Mouse (Mus musculus) cerebellum, adult 9-11 months (tissue): ENCODE measurements at regions not wholly inside any gene's neighbourhood (a gene's known extent, or its start where the extent isn't known, plus 50 kb on each side); places are given as distances from the start of the nearest gene placed in this dataset.

ENCODE experiments used
- DNase-seq: peaks from one replicate; pipeline ENCODE4 v3.0.0; 2022

DNA sequence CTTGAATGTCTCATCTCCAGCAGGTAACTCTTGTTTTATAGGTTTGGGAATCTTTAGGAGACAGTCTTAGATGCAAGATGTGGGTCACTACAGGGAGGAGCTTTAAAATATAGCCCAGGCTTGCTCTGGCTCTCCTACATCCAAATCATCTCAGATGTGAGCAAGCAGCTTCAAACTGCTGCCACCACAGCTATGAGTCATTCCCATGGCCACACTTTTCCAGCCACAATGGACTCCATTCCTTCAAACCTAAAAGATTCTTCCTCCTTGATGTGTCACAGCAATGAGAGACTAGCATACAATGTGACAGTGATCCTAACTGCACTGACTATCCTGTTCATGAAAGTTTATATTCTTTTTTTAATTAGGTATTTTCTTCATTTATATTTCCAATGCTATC, 640.5 kb upstream of the A1bg start:
- no peak for DNase-seq

- DNase-seq, result no peak
These were observed 639.4 kb upstream of the A1bg start for GRCm38 (mm10) chr15:61562252-61562651.

DNA sequence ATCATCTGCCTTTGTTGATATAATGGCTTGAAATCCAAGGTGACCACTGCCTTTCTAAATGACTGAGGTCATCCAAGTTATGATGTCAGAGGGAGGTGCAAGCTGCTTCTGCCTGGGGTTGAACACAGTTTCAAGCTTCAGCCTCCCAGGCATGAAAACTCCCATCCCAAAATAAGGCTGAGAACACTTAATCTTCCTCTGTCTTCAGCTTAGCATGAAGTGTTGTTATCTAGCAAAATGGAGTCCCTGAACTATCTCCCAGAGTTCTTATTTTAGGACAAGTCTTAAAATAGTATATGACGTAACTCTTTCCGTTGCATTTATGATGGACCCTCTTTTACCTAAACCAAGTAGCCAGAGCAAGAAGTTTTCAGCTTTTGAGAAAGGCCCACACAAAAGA, 631.1 kb upstream of the A1bg start:
- DNase-seq, result no peak

DNA sequence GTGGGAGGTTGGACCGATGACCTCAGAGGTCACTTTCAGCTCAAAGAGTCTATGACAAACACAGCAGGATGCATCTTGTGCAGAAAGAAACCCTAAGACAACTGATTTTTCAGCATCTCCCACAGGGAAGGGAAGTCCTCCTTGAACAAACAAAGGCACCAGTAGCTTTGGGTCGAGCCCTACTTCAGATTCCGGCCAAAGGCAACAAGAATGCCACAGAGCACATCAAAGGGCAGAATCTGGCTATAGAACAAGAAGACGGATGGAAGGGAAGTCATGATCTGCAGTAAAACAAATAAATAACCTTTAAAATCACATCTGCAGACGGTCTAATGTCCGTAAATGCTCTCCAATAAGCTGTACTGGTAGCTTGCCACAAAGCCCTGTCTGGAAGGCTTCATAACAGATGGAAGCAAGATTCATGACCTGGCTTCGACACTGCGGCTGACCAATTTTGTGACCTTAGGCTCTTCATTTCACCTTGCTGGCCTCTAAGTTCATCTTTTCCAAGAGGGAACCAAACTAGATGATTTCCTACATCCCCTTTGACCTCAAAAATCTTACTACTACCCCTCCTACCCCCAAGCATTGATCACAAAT, 630.4 kb upstream of the A1bg start:
- DNase-seq, result no peak

GRCm38 (mm10) chr15:61551206-61551605, 628.4 kb upstream of the A1bg start:
- no peak for DNase-seq

GRCm38 (mm10) chr15:61548400-61548799, 625.6 kb upstream of the A1bg start:
- no peak for DNase-seq

GRCm38 (mm10) chr15:61546608-61547007, 623.8 kb upstream of the A1bg start:
- DNase-seq, result no peak

- no peak for DNase-seq
These were observed 621.3 kb upstream of the A1bg start for GRCm38 (mm10) chr15:61544074-61544473.

DNA sequence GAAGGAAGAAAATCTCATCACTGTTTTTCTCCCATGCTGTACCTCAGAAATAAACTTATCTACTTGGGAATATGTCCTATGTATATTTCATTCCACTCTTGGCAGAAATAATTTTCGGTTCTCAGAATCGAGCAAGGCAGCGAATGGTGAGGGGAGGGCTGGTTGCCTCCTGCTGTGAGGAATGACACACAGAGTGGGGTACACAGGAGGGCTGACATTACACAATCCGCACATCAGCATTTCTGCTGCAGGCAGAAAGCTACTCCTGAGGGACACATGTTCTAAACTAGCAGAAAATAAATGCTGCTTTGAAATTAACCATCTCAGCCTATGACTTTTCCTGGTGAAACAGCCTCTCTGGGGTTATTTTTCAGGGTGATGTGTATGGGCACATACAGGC, 618.8 kb upstream of the A1bg start:
- no peak for DNase-seq

DNA sequence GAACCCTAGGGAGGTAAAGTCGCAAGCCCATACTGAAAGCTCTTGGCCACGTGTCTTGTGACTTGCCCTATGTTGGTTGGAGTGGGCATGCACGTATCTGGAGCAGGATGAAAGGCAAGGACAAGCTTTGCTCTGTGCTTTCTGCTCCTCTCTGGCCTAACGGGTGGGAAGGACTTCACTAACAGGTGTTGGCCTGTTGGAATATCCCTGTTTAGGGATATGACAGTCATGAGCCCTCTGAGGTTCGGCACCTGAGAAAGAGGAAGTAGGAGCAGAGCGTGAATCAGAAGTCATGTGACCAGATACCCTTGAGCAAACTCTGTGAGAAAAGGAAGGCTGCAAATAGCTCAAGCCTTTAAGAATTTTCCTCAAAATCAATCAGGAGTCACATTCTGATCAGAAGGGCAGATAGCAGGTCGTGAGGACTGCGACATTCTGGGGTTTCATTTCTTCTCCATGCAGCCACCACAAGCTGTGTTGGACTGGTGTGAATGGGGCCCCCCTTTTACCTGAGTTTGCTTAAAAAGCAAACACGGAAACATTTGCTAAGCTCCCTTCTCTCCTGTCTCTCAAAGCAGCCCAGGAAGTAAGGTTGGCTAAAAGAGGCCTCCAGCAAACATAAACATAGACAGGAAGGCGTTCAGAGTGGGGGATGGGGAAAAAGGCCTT, 618.1 kb upstream of the A1bg start:
- no peak for DNase-seq

- DNase-seq, result no peak
These were observed 616.1 kb upstream of the A1bg start for GRCm38 (mm10) chr15:61538930-61539329.

GRCm38 (mm10) chr15:61538169-61538755, 615.5 kb upstream of the A1bg start:
- no peak for DNase-seq

DNA sequence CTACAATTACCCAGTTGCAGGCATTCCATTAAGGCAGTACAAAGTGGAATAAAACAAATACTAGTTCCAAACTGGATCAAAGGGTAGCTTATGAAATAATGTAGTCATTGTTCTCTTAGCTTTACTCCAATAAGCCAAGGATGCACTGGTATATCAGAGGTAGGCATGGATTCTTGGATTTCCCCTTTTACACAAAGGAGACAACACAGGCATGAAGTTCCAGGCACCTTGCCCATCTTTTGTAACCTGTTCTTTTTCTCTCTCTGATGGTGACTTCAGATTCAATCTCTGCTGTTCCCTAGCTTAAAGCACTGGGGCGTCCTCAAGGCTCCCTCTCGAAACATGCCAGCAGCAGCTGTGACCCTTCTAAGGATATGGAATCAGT, 613.5 kb upstream of the A1bg start:
- DNase-seq, result no peak

DNA sequence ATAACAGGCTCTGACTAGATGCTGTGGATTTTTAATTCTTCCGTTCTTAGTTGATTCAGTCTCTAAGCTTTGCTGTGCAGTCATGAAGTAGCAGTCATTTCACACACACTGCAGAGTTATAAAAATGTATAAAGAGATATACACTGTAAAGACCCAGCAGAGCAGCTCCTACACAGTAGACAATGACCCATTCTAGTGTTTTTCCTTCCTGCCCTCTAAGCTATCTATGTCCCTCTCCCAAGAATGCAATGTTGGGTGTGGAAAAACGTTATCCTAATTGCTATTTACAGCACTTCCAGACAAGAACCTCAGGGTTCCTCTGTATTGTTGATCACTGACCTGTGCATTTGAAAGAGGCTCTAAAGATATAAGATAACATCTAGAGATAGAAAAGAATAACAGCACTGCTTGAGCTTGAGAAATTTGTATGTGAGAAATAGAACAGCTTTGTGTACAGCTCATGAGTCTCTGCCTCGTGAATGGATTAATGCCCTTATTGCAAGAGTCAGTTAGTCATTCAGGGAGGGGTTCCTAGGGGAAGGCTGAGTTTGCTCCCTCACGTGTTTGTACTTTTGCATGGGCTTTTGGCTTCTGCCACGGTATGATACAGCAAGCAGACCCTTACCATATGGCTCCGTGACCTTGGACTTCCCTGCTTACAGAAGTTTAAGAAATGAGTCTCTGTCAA, 613.0 kb upstream of the A1bg start:
- DNase-seq, result no peak

GRCm38 (mm10) chr15:61535180-61535579, 612.4 kb upstream of the A1bg start:
- DNase-seq, result no peak

DNA sequence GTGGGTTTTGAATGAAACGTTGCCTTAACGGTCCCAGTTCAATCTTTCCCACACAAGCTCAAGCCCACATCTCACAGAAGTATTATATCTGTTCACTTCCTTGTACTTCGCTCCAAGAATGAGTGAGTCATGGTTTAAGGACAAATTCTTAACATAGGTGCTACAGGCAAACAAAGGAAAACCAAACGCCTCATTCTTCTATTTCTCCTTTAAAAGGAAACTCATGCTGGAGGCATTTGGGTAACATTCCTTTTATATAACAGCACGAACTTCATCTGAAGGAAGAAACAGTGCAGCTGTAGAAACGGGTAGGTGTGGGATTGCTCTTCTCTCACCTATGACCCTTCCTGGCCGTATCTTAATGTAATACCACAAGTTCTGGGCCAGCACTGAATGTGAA, 610.0 kb upstream of the A1bg start:
- no peak for DNase-seq

DNA sequence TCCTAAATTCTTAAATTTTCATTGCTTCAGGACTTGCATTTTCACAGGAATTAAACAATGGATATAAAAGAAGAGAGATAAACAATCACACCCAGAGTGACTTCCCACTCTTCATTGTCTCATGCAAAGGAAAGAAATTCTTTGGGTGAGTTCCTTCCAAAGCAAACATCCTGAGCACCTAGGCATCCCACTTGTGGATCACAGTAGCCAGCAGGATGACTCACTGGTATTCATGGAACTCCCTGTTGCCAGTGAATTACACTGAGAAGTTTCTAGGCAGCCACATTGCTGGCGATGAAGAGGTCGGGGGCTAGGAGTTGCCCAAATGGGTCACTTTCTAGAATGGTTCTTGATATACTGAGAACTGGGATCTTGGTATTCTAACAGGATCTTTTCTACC, 609.2 kb upstream of the A1bg start:
- no peak for DNase-seq

DNA sequence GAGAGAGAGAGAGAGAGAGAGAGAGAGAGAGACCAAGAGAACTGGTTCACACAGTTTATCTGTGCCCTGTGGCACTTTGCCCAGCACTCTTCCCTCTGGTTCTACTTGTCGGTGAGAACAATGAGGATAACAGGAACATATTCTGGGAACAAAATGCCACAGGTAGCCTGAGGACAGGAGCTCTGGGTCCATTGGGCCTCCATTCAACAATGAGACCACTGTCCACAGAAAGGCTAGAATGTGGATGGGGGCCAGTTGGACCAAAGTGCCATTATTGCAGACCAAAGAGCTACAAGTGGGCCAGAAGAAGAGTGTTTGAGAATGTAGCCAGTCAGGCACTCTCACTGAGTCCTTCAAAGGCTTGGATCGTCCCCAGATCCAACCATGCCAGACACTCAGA, 600.2 kb upstream of the A1bg start:
- peak; percentile 11 for DNase-seq

DNA sequence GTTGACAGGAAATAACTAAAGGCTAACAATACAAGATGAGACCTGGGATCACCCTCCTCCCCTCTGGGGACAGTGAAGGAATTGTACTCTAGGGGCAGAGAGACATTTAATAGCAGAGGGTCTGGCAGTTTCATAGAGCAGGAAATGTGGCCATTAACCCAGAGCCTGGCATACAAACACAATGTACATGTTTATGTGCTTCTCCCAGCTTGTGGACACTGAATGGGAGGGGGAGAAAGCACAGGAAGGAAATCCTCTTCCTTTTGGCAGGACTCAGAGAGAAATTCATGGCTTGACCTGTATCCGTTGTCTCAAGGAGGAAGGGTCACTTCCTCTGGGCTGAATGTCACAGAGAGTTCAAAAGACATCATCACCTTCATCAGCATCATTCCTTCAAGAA, 594.5 kb upstream of the A1bg start:
- no peak for DNase-seq

GRCm38 (mm10) chr15:61514324-61514723, 591.5 kb upstream of the A1bg start:
- DNase-seq, result no peak

DNA sequence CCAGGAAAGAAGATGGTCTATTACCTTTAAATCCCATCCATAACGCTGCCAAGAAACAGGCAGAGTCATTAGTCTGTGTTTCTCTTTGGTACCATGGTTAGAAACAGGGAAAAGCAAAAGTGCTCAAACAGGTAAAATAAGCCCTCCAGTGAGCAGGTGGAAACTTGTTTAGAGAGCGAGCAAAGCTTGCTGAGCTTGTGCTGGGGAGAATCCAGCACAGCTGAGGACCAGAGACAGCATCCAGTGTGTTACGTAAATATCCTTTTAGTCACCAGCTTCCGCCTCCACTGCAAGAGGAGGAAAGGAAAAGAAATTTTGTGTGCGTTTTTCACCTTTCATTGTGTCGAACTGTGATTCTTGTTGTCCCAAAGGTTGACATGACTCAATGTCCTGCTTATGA, 586.0 kb upstream of the A1bg start:
- DNase-seq, result no peak

DNA sequence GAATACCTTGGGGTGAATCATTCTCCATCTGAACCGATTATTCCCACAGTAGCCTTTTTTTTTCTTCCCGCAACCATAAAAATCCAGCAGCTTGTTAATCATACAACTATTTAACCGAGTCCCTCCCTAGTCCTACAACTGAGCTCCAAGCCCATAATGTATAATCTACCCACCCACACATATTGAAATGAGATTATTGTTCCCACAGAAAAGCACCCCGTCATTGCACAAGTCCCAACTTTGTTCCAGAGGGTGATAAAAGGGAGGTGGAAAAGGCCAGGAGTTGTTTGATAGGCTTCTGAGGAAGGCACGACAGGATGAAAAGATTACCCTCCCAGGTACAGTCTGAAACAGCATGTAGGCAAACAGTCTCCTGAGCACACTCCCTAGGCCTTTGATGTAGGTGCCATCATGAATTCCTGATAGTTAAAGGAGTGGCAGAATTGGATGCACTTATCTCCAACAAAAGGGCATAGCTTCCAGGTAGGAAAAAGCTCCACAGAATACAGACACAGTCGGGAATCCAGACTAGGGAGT, 583.6 kb upstream of the A1bg start:
- DNase-seq, result no peak

GRCm38 (mm10) chr15:61503436-61503835, 580.6 kb upstream of the A1bg start:
- no peak for DNase-seq

DNA sequence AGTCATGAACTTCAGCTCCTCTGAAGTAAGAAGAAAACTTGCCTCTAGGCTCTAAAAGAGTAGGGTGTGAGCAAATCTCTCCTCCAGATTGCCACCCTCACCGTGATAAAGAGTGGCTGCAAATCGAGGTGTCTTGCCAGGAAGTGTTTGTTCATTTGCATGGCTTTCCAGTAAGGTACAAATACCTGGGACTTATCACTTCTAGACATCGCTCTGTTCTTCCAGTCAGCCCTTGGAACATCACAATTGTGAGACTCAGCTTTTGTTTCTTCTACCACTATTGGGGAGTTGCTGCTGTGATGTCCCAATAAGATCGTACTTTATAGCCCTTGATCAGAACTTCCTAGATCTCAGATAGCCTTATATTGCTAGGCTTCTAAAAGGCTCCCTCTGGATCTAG, 566.9 kb upstream of the A1bg start:
- no peak for DNase-seq
